Mouse (Mus musculus) midbrain, embryonic 11.5 days (tissue): ENCODE results near the gene Amigo2. TPM values are rescaled to one million over a fixed set of nuclear protein-coding genes. Genes with fewer than 3 reads are reported as not detected.

Experiments
- ATAC-seq: fragments of 200-750 bp; cut with Nextera tagmentation; 2 replicates; pipeline ENCODE4 v1.8.0; 2017; ENCODE audit warnings: moderate TSS enrichment, moderate library complexity; ENCODE audit not compliant: low FRiP score
- DNase-seq: peaks from one replicate; pipeline ENCODE4 v3.0.0; 2015; ENCODE audit warnings: low spot score; ENCODE audit errors: missing footprints
- H3K27ac ChIP-seq: fragments of 300-500 bp; sonication (generic); 2 replicates; pipeline ENCODE4 v1.5.1; 2014; ENCODE audit warnings: low read depth, low read length
- H3K27me3 ChIP-seq: fragments of 300-500 bp; sonication (generic); 2 replicates; pipeline ENCODE4 v1.6.1; 2014; ENCODE audit warnings: mild to moderate bottlenecking, low read length, moderate library complexity, mixed read lengths; ENCODE audit not compliant: control insufficient read depth, insufficient read depth
- H3K36me3 ChIP-seq: fragments of 300-500 bp; sonication (generic); 2 replicates; pipeline ENCODE4 v1.6.1; 2014; ENCODE audit warnings: mild to moderate bottlenecking, low read length, moderate library complexity, mixed read lengths; ENCODE audit not compliant: control insufficient read depth, insufficient read depth
- H3K4me1 ChIP-seq: fragments of 300-500 bp; sonication (generic); 2 replicates; pipeline ENCODE4 v1.6.1; 2014; ENCODE audit warnings: low read length; ENCODE audit not compliant: control insufficient read depth, insufficient read depth
- H3K4me2 ChIP-seq: fragments of 300-500 bp; sonication (generic); 2 replicates; pipeline ENCODE4 v1.6.1; 2014; ENCODE audit warnings: mild to moderate bottlenecking, moderate library complexity
- H3K4me3 ChIP-seq: fragments of 300-500 bp; sonication (generic); 2 replicates; pipeline ENCODE4 v1.5.1; 2014; ENCODE audit warnings: low read depth, low read length
- H3K9ac ChIP-seq: fragments of 300-500 bp; sonication (generic); 2 replicates; pipeline ENCODE4 v1.6.1; 2014; ENCODE audit warnings: low read length
- H3K9me3 ChIP-seq: fragments of 300-500 bp; sonication (generic); 2 replicates; pipeline ENCODE4 v1.6.1; 2016; ENCODE audit warnings: low read length; ENCODE audit not compliant: control insufficient read depth
- WGBS: fragments of 180-500 bp; shearing (Covaris S2); extraction: QIAGEN DNeasy Blood & Tissue Kit; methylation state at CpG from one replicate; pipeline ENCODE4 v1.1.7; 2014; 5-methylcytosine and 5-hydroxymethylcytosine counted together
- polyA plus RNA-seq: library from polyadenylated mRNA; unstranded; fragments of >200 nt; fragmentation: Nextera tagmentation; extraction: Ambion mirVana; gene quantifications from 2 replicates; pipeline ENCODE4 v1.2.1, GENCODE M21; 2014

The Amigo2 gene
- polyA plus RNA-seq, 1 experiment from 2014 or later: 5.9 TPM

- H3K9ac ChIP-seq: no peak overlapping the region
- H3K4me3 ChIP-seq: no peak overlapping the region
- no peaks in the 10 kb centered on the region for H3K36me3 ChIP-seq
- 92% methylated on average over 17 of the region's 17 CpGs for WGBS
- H3K4me1 ChIP-seq: no peaks in the 10 kb centered on the region
- no peaks in the 10 kb centered on the region for H3K9me3 ChIP-seq
- H3K4me2 ChIP-seq: no peak overlapping the region
- ATAC-seq (no peak), DNase-seq (no peak)
- no peak overlapping the region for H3K27ac ChIP-seq
- H3K27me3 ChIP-seq: no peaks in the 10 kb centered on the region
Observed at GRCm38 (mm10) chr15:97258483-97259230, 11.6 kb upstream of the Amigo2 start.

- no peak overlapping the region for H3K4me3 ChIP-seq
- H3K27me3 ChIP-seq: no peaks in the 10 kb centered on the region
- no peaks in the 10 kb centered on the region for H3K4me1 ChIP-seq
- WGBS: 90% methylated on average over 8 of the region's 8 CpGs
- H3K27ac ChIP-seq: no peak overlapping the region
- H3K9ac ChIP-seq: no peak overlapping the region
- no peak for DNase-seq
- no peak overlapping the region for H3K4me2 ChIP-seq
- no peak for ATAC-seq
- no peaks in the 10 kb centered on the region for H3K36me3 ChIP-seq
- H3K9me3 ChIP-seq: no peaks in the 10 kb centered on the region
Observed at GRCm38 (mm10) chr15:97257206-97257775, 10.2 kb upstream of the Amigo2 start.

- H3K9me3 ChIP-seq: no peaks in the 10 kb centered on the region
- no peak for ATAC-seq
- H3K4me1 ChIP-seq: no peaks in the 10 kb centered on the region
- H3K27me3 ChIP-seq: no peaks in the 10 kb centered on the region
- no peak overlapping the region for H3K4me3 ChIP-seq
- H3K4me2 ChIP-seq: no peak overlapping the region
- no peak overlapping the region for H3K27ac ChIP-seq
- no peak overlapping the region for H3K9ac ChIP-seq
- WGBS: 93% methylated on average over 11 of the region's 11 CpGs
- H3K36me3 ChIP-seq: no peaks in the 10 kb centered on the region
- DNase-seq: no peak
Observed at GRCm38 (mm10) chr15:97256411-97256810, 9.3 kb upstream of the Amigo2 start.

- H3K9me3 ChIP-seq: no peaks in the 10 kb centered on the region
- no peaks in the 10 kb centered on the region for H3K4me1 ChIP-seq
- H3K9ac ChIP-seq: no peak overlapping the region
- H3K27me3 ChIP-seq: no peaks in the 10 kb centered on the region
- H3K4me2 ChIP-seq: no peak overlapping the region
- no peak for DNase-seq
- WGBS: 92% methylated on average over 3 of the region's 3 CpGs
- no peak overlapping the region for H3K27ac ChIP-seq
- no peaks in the 10 kb centered on the region for H3K36me3 ChIP-seq
- H3K4me3 ChIP-seq: no peak overlapping the region
- no peak for ATAC-seq
Observed at GRCm38 (mm10) chr15:97255800-97256199, 8.7 kb upstream of the Amigo2 start.

- H3K4me1 ChIP-seq: no peaks in the 10 kb centered on the region
- H3K27ac ChIP-seq: no peak overlapping the region
- H3K27me3 ChIP-seq: no peaks in the 10 kb centered on the region
- no peak overlapping the region for H3K9ac ChIP-seq
- no peaks in the 10 kb centered on the region for H3K9me3 ChIP-seq
- H3K4me2 ChIP-seq: no peak overlapping the region
- 91% methylated on average over 4 of the region's 4 CpGs for whole genome bisulfite sequencing
- no peak for DNase-seq
- no peak overlapping the region for H3K4me3 ChIP-seq
- ATAC-seq: no peak
- no peaks in the 10 kb centered on the region for H3K36me3 ChIP-seq
Observed at GRCm38 (mm10) chr15:97254375-97254774, 7.3 kb upstream of the Amigo2 start.

- Histone ChIP-seq H3K36me3 (no peaks in the 10 kb centered on the region), H3K27ac (no peak overlapping the region), H3K4me3 (no peak overlapping the region), H3K9me3 (no peaks in the 10 kb centered on the region), H3K9ac (no peak overlapping the region), H3K27me3 (no peaks in the 10 kb centered on the region), H3K4me2 (no peak overlapping the region), H3K4me1 (no peaks in the 10 kb centered on the region)
- ATAC-seq (no peak), DNase-seq (no peak)
- WGBS: 81% methylated on average over 8 of the region's 8 CpGs
Observed at GRCm38 (mm10) chr15:97252493-97253034, 5.5 kb upstream of the Amigo2 start.

- DNase-seq (peak; percentile 69), ATAC-seq (no peak)
- 93% methylated on average over 10 of the region's 10 CpGs for WGBS
- Histone ChIP-seq H3K27ac (no peak overlapping the region), H3K4me2 (no peak overlapping the region), H3K4me1 (no peaks in the 10 kb centered on the region), H3K4me3 (no peak overlapping the region), H3K9ac (no peak overlapping the region), H3K27me3 (peaks cover 5% of the 10 kb centered on the region; the same call in 1 of the 2 replicates), H3K9me3 (no peaks in the 10 kb centered on the region), H3K36me3 (no peaks in the 10 kb centered on the region)
Observed at GRCm38 (mm10) chr15:97249322-97249721, 2.2 kb upstream of the Amigo2 start.

- Histone ChIP-seq H3K36me3 (no peaks in the 10 kb centered on the region), H3K27ac (no peak overlapping the region), H3K4me1 (no peaks in the 10 kb centered on the region), H3K4me2 (peak overlapping the region; percentile 59), H3K4me3 (no peak overlapping the region; the same call in 1 of the 2 replicates), H3K27me3 (peaks cover 5% of the 10 kb centered on the region; the same call in 1 of the 2 replicates), H3K9ac (peak overlapping the region; percentile 78; the same call in 1 of the 2 replicates), H3K9me3 (no peaks in the 10 kb centered on the region)
- 53% methylated on average over 8 of the region's 8 CpGs for WGBS
- DNase-seq: no peak
- ATAC-seq: no peak
Observed at GRCm38 (mm10) chr15:97248296-97248695, 1.2 kb upstream of the Amigo2 start.

GRCm38 (mm10) chr15:97247791-97248161 lies 689 bp upstream of the Amigo2 start:
- H3K9me3 ChIP-seq: no peaks in the 10 kb centered on the region
- H3K4me2 ChIP-seq: peak overlapping the region; percentile 59
- no peaks in the 10 kb centered on the region for H3K36me3 ChIP-seq
- peaks cover 5% of the 10 kb centered on the region; the same call in 1 of the 2 replicates for H3K27me3 ChIP-seq
- H3K27ac ChIP-seq: peak overlapping the region; percentile 48; the same call in 1 of the 2 replicates
- peak overlapping the region; percentile 75 for H3K4me3 ChIP-seq
- 2% methylated on average over 14 of the region's 14 CpGs for WGBS
- DNase-seq (peak; percentile 96), ATAC-seq (peak; percentile 56)
- H3K9ac ChIP-seq: peak overlapping the region; percentile 78
- H3K4me1 ChIP-seq: no peaks in the 10 kb centered on the region
